Mouse (Mus musculus): Measurements from ENCODE around the gene Commd1.

GRCm38 (mm10) chr11:22932167-22932566 lies 50.0 kb downstream of the Commd1 start:
- TF ChIP-seq CTCF (IDR thresholded peaks at IDR 0.05; ENCODE audit: low read depth, low read length) (no peak), POLR2A (IDR thresholded peaks at IDR 0.05; ENCODE audit: insufficient read depth, low read length) (no peak)
